Mouse (Mus musculus) lung, postnatal 0 days (tissue): ENCODE data around the gene Zbed4.

Source experiments
- CTCF ChIP-seq: IDR thresholded peaks from 2 replicates; pipeline ENCODE4 v1.5.1; 2016; ENCODE audit warnings: antibody characterized with exemption, mild to moderate bottlenecking
- EP300 ChIP-seq: IDR thresholded peaks from 2 replicates; pipeline ENCODE4 v1.6.1; 2016; ENCODE audit warnings: antibody characterized with exemption, mild to moderate bottlenecking, control low read depth

DNA sequence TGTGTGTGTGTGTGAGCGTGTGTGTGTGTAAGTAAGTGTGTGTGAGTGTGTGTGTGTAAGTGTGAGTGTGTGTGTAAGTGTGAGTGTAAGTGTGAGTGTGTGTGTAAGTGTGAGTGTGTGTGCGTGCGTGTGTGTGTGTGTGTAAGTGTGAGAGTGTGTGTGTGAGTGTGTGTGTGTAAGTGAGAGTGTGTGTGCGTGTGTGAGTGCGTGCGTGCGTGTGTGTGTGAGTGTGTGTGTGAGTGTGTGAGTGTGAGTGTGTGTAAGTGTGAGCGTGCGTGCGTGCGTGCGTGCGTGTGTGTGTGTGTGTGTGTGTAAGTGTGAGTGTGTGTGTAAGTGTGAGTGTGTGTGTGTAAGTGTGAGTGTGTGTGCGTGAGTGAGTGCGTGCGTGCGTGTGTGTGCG lies 4.3 kb downstream of the Zbed4 start:
- no peak for TF ChIP-seq CTCF
- TF ChIP-seq EP300 = no peak
